Mouse (Mus musculus) liver, adult 2 months (tissue): Measurements from ENCODE around the gene Tceal8. TPM values are rescaled to one million over a fixed set of nuclear protein-coding genes. Genes with fewer than 3 reads are reported as not detected.

Experiments
- DNase-seq: peaks from one replicate; pipeline ENCODE4 v3.0.0-alpha.2; 2011; ENCODE audit warnings: low read depth, low spot score; ENCODE audit errors: extremely low read depth
- H3K27ac ChIP-seq: fragments of 200-500 bp; replicated peaks from 2 replicates; pipeline ENCODE4 v1.5.1; 2012; ENCODE audit warnings: low read depth, mild to moderate bottlenecking, control low read depth, inconsistent platforms, low read length; ENCODE audit not compliant: insufficient read depth
- H3K27me3 ChIP-seq: fragments of 200-500 bp; 2 replicates; pipeline ENCODE4 v1.6.1; 2012; ENCODE audit warnings: mild to moderate bottlenecking, moderate library complexity, low read length, inconsistent platforms; ENCODE audit not compliant: control insufficient read depth, insufficient read depth
- H3K36me3 ChIP-seq: fragments of 200-500 bp; 2 replicates; pipeline ENCODE4 v1.6.1; 2012; ENCODE audit warnings: low read length, inconsistent platforms; ENCODE audit not compliant: control insufficient read depth, insufficient read depth
- H3K4me1 ChIP-seq: fragments of 200-500 bp; 2 replicates; pipeline ENCODE4 v1.6.1; 2011; ENCODE audit warnings: low read length; ENCODE audit not compliant: control insufficient read depth, insufficient read depth
- H3K4me3 ChIP-seq: fragments of 200-500 bp; 2 replicates; pipeline ENCODE4 v1.5.1; 2011; ENCODE audit warnings: low read depth, mild to moderate bottlenecking, control low read depth, low read length, moderate library complexity; ENCODE audit not compliant: insufficient read depth
- H3K79me2 ChIP-seq: fragments of 200-500 bp; 2 replicates; pipeline ENCODE4 v1.6.1; 2012; ENCODE audit warnings: inconsistent platforms, mild to moderate bottlenecking, low read length, moderate library complexity; ENCODE audit not compliant: control insufficient read depth, insufficient read depth
- H3K9ac ChIP-seq: fragments of 200-500 bp; 2 replicates; pipeline ENCODE4 v1.6.1; 2012; ENCODE audit warnings: low read depth, mild to moderate bottlenecking, control low read depth, inconsistent platforms, low read length
- CTCF ChIP-seq: fragments of 200-500 bp; IDR thresholded peaks from 2 replicates; pipeline ENCODE4 v1.5.1; 2011; ENCODE audit warnings: low read depth, low read length, control low read depth
- POLR2A ChIP-seq: fragments of 200-500 bp; IDR thresholded peaks from 2 replicates; pipeline ENCODE4 v1.6.1; 2011; ENCODE audit warnings: low read length, control low read depth; ENCODE audit not compliant: insufficient read depth; ENCODE audit errors: extremely low read depth
- WGBS: fragments of 180-500 bp; shearing (Covaris S2); methylation state at CpG from one replicate; pipeline ENCODE4 v1.1.7; 2018; 5-methylcytosine and 5-hydroxymethylcytosine counted together
- polyA plus RNA-seq: library from polyadenylated mRNA; depleted of rRNA; stranded (reverse); fragments of >200 nt; gene quantifications from 2 replicates; pipeline ENCODE4 v1.2.3, GENCODE M21; 2012; rRNA removed
- total RNA-seq: library from RNA; depleted of rRNA; stranded (reverse); fragments of >200 nt; gene quantifications from 2 replicates; pipeline ENCODE4 v1.2.3, GENCODE M21; 2014; rRNA removed

Gene Tceal8
- total and polyA plus RNA-seq, 2 experiments, result 3.1 to 31.2 TPM

DNA sequence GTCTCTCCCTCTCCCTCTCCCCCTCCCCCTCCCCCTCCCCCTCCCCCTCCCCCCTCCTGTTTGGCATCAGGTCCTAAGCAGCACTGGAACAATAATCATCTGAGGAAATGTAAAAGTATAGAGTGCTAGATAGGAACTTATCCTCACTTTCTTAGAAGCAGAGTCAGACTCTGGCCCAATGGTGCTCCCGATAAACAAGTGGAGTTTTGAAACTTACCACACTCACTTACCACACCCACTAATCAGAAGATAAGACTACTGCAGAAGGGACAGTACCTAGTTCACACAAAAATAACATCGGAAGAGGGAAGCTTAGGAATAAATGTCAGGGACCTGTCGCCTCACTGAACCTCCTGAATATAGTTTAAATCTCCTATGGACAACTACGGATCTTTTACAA lies 36.6 kb downstream of the Tceal8 start:
- H3K4me3 ChIP-seq, result no peak overlapping the region
- H3K9ac ChIP-seq, result no peak overlapping the region
- H3K4me1 ChIP-seq, result no peaks in the 10 kb centered on the region
- no peak overlapping the region for H3K27ac ChIP-seq
- no peak for DNase-seq
- H3K27me3 ChIP-seq, result no peaks in the 10 kb centered on the region
- H3K79me2 ChIP-seq, result no peaks in the 10 kb centered on the region
- H3K36me3 ChIP-seq, result no peaks in the 10 kb centered on the region
- 89% methylated on average over 4 of the region's 4 CpGs for WGBS
- TF ChIP-seq CTCF (no peak), POLR2A (no peak)

DNA sequence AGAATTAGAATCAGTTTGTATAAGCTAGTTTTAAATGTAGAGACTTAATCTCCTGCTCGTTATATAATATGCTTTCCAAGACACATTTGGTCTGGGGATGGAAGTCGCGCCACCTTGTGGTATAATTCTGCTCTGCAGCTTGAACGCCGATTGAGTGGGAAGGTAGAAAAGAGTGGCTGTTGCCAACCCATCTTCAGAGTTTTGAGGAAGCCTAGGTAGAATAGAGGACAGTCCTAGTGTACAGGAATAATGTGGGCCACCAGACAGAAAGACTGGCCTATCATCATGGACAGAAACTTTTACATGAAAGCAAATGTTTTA lies 44.4 kb downstream of the Tceal8 start:
- no peak overlapping the region for H3K4me3 ChIP-seq
- no peaks in the 10 kb centered on the region for H3K36me3 ChIP-seq
- no peak overlapping the region for H3K27ac ChIP-seq
- H3K79me2 ChIP-seq, result no peaks in the 10 kb centered on the region
- H3K4me1 ChIP-seq, result no peaks in the 10 kb centered on the region
- 1% methylated on average over 5 of the region's 5 CpGs for WGBS
- DNase-seq, result peak; percentile 15
- H3K27me3 ChIP-seq, result no peaks in the 10 kb centered on the region
- H3K9ac ChIP-seq, result no peak overlapping the region
- TF ChIP-seq POLR2A (no peak), CTCF (peak; percentile 45; the same call in 1 of the 2 replicates)

GRCm38 (mm10) chrX:136127038-136127743 lies 45.0 kb downstream of the Tceal8 start:
- H3K79me2 ChIP-seq, result no peaks in the 10 kb centered on the region
- no peaks in the 10 kb centered on the region for H3K27me3 ChIP-seq
- H3K4me3 ChIP-seq, result no peak overlapping the region
- 55% methylated on average over 8 of the region's 8 CpGs for WGBS
- DNase-seq, result no peak
- no peaks in the 10 kb centered on the region for H3K4me1 ChIP-seq
- TF ChIP-seq POLR2A (no peak), CTCF (no peak)
- H3K36me3 ChIP-seq, result no peaks in the 10 kb centered on the region
- no peak overlapping the region for H3K9ac ChIP-seq
- no peak overlapping the region for H3K27ac ChIP-seq

Other genes starting within 250 kb of the Tceal8 start
- gene Arxes2, start 178.5 kb downstream of the Tceal8 start, total RNA-seq, result 0.09 and 0.20 TPM in 2 replicates
- gene Arxes2, start 178.5 kb downstream of the Tceal8 start, polyA plus RNA-seq, result 0.09 TPM in 1 of 2 replicates, not detected in the other
- gene Arxes1, start 139.0 kb downstream of the Tceal8 start, total RNA-seq, result not detected in 2 replicates
- not detected in 2 replicates for gene Arxes1, start 139.0 kb downstream of the Tceal8 start, polyA plus RNA-seq
- gene Bex2, start 104.1 kb downstream of the Tceal8 start, total RNA-seq, result 0.40 TPM in 1 of 2 replicates, not detected in the other
- 0.13 TPM in 1 of 2 replicates, not detected in the other for gene Bex2, start 104.1 kb downstream of the Tceal8 start, polyA plus RNA-seq
- not detected in 2 replicates for gene Nxf3, start 87.1 kb downstream of the Tceal8 start, total RNA-seq
- not detected in 2 replicates for gene Nxf3, start 87.1 kb downstream of the Tceal8 start, polyA plus RNA-seq
- 0.37 and 0.67 TPM in 2 replicates for gene Bex4, start 33.3 kb downstream of the Tceal8 start, total RNA-seq
- 0.15 and 0.32 TPM in 2 replicates for gene Bex4, start 33.3 kb downstream of the Tceal8 start, polyA plus RNA-seq
- gene Tceal5, start 31.5 kb upstream of the Tceal8 start, total RNA-seq, result 0.18 TPM in 1 of 2 replicates, not detected in the other
- not detected in 2 replicates for gene Tceal5, start 31.5 kb upstream of the Tceal8 start, polyA plus RNA-seq
- not detected in 2 replicates for gene Tceal7, start 42.4 kb upstream of the Tceal8 start, total RNA-seq
- gene Tceal7, start 42.4 kb upstream of the Tceal8 start, polyA plus RNA-seq, result not detected in 2 replicates
- not detected in 2 replicates for gene Bex1, start 43.2 kb upstream of the Tceal8 start, total RNA-seq
- gene Bex1, start 43.2 kb upstream of the Tceal8 start, polyA plus RNA-seq, result 0.40 TPM in 1 of 2 replicates, not detected in the other
- gene Tceal9, start 72.7 kb upstream of the Tceal8 start, total RNA-seq, result 30.7 and 32.4 TPM in 2 replicates
- gene Tceal9, start 72.7 kb upstream of the Tceal8 start, polyA plus RNA-seq, result 3.1 and 3.9 TPM in 2 replicates
- 1.2 and 1.5 TPM in 2 replicates for gene Bex3, start 97.9 kb upstream of the Tceal8 start, total RNA-seq
- 1.4 and 1.9 TPM in 2 replicates for gene Bex3, start 97.9 kb upstream of the Tceal8 start, polyA plus RNA-seq